Mouse (Mus musculus) small intestine, adult 2 months (tissue): ENCODE results near the gene Mkrn1. TPM values are rescaled to one million over a fixed set of nuclear protein-coding genes. Genes with fewer than 3 reads are reported as not detected.

ENCODE experiments used
- H3K27ac ChIP-seq: fragments of 200-500 bp; 2 replicates; pipeline ENCODE4 v1.5.1; 2012; ENCODE audit warnings: low read depth, low read length, control low read depth, inconsistent platforms; ENCODE audit not compliant: insufficient read depth
- H3K27me3 ChIP-seq: fragments of 200-500 bp; 2 replicates; pipeline ENCODE4 v1.6.1; 2012; ENCODE audit warnings: mild to moderate bottlenecking, moderate library complexity, low read length, inconsistent platforms; ENCODE audit not compliant: control insufficient read depth, insufficient read depth
- H3K36me3 ChIP-seq: fragments of 200-500 bp; 2 replicates; pipeline ENCODE4 v1.6.1; 2012; ENCODE audit warnings: mild to moderate bottlenecking, low read length, control low read depth, inconsistent platforms; ENCODE audit not compliant: control insufficient read depth, insufficient read depth
- H3K4me1 ChIP-seq: fragments of 200-500 bp; 2 replicates; pipeline ENCODE4 v1.6.1; 2012; ENCODE audit warnings: low read length, inconsistent platforms, mixed read lengths; ENCODE audit not compliant: control insufficient read depth, insufficient read depth, insufficient read length
- H3K4me3 ChIP-seq: fragments of 200-500 bp; 2 replicates; pipeline ENCODE4 v1.5.1; 2012; ENCODE audit warnings: low read depth, mild to moderate bottlenecking, control low read depth, inconsistent platforms, low read length, moderate library complexity
- CTCF ChIP-seq: fragments of 200-500 bp; IDR thresholded peaks from 2 replicates; pipeline ENCODE4 v1.5.1; 2012; ENCODE audit warnings: low read depth, mild to moderate bottlenecking, control low read depth, inconsistent platforms, low read length, moderate library complexity, mixed read lengths; ENCODE audit not compliant: insufficient replicate concordance, insufficient read length; ENCODE audit errors: extremely low read depth
- POLR2A ChIP-seq: fragments of 200-500 bp; IDR thresholded peaks from 2 replicates; pipeline ENCODE4 v1.6.1; 2012; ENCODE audit warnings: low read depth, mild to moderate bottlenecking, control low read depth, inconsistent platforms, low read length, moderate library complexity
- whole genome bisulfite sequencing: fragments of 180-500 bp; shearing (Covaris S2); methylation state at CpG from one replicate; pipeline ENCODE4 v1.1.7; 2018; 5-methylcytosine and 5-hydroxymethylcytosine counted together
- polyA plus RNA-seq: library from polyadenylated mRNA; depleted of rRNA; stranded (reverse); fragments of >200 nt; gene quantifications from 2 replicates; pipeline ENCODE4 v1.2.3, GENCODE M21; 2012; rRNA removed

Gene Mkrn1
- polyA plus RNA-seq: 55.7 and 124 TPM in 2 replicates

DNA sequence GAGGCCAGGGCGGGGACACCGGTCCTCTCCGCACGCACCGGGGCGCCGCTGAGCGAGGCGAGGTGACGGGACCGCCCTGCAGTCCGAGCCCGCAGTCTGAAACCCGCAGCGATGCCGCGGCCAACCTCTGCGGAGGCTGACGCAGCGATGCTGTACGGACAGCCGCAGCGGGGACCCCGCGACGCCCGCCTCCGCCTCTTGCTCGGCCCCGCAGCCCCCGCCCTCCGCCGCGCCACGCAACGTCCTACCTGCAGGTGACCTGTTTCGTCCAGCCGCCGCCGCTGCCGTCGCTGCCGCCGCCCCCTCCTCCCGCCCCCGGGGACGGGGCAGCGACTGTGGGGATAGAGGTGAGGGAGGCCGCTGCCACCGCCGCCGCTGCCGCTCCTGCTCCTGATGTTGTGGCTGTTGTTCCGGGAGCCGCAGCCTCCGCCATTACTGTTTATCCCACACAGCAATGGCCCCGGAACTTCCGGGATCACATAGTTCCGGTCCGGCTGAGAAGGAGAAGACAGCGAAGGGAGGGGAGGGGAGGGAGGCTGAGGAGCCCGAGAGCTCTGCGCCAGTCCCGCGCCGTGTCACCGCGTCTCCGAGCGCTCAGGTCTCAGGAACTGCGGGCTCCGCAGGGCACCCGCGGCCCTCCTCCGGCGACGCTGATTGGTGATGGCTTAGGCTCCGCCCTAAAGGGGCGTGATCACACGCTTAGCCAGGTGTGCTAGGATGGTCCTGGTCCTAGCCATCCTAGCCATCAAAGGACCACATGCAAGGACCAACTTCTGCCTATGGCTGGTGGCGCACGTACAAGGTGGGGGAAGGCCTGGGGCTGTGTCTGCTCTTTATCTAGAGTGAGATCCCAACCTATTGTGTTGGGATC is at the start of gene Mkrn1:
Mkrn1 (minus strand) TSS at position 612 of the 871 bp plus-strand sequence.
- under 1% methylated on average over 82 of the region's 82 CpGs for WGBS
- TF ChIP-seq CTCF (no peak), POLR2A (peak; percentile 70)
- Histone ChIP-seq H3K27me3 (no peaks in the 10 kb centered on the region), H3K27ac (peak within 1 kb of the TSS; percentile 83), H3K4me3 (peak within 1 kb of the TSS; percentile 97), H3K4me1 (peaks cover 8% of the 10 kb centered on the region; the same call in 1 of the 2 replicates), H3K36me3 (0 out of 2 replicates have a peak, but pooled peaks cover under 1% of the 10 kb centered on the region)

GRCm38 (mm10) chr6:39469427-39469826 is 49.2 kb upstream of the Mkrn1 start:
- H3K4me1 ChIP-seq: no peaks in the 10 kb centered on the region
- WGBS: 84% methylated on average over 5 of the region's 5 CpGs
- no peaks in the 10 kb centered on the region for H3K27me3 ChIP-seq
- H3K27ac ChIP-seq: no peak overlapping the region
- H3K4me3 ChIP-seq: no peak overlapping the region
- no peaks in the 10 kb centered on the region for H3K36me3 ChIP-seq
- TF ChIP-seq CTCF (no peak), POLR2A (no peak)

GRCm38 (mm10) chr6:39462621-39463538 is 42.6 kb upstream of the Mkrn1 start:
- Histone ChIP-seq H3K27me3 (no peaks in the 10 kb centered on the region), H3K36me3 (no peaks in the 10 kb centered on the region), H3K4me1 (no peaks in the 10 kb centered on the region), H3K27ac (no peak overlapping the region), H3K4me3 (peak overlapping the region; percentile 24)
- TF ChIP-seq CTCF: peak; percentile 75; the same call in 1 of the 2 replicates
- no peak for TF ChIP-seq POLR2A
- WGBS: 40% methylated on average over 16 of the region's 16 CpGs

DNA sequence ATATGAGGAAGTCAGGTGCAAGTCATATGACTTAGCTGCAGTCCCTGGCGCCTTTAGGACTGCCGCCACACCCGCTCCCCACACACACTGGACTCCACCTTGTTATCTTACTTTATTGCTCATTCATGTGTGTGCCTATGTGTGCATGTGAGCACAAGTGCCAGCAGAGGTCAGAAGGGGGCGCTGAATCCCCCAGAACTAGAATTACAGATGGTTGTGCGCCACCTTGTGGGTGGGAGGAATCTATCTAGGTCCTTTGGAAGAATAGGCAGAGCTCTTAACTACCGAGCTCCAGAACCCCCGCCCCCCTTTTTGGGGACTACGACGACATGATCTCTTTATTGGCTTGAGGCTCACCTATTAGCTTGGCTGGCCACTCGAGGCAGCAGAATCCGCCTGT is 39.8 kb upstream of the Mkrn1 start:
- 93% methylated on average over 11 of the region's 11 CpGs for WGBS
- H3K27ac ChIP-seq: no peak overlapping the region
- TF ChIP-seq POLR2A (no peak), CTCF (no peak)
- H3K4me1 ChIP-seq: peaks cover 9% of the 10 kb centered on the region; the same call in 1 of the 2 replicates
- H3K27me3 ChIP-seq: no peaks in the 10 kb centered on the region
- no peak overlapping the region for H3K4me3 ChIP-seq
- no peaks in the 10 kb centered on the region for H3K36me3 ChIP-seq

DNA sequence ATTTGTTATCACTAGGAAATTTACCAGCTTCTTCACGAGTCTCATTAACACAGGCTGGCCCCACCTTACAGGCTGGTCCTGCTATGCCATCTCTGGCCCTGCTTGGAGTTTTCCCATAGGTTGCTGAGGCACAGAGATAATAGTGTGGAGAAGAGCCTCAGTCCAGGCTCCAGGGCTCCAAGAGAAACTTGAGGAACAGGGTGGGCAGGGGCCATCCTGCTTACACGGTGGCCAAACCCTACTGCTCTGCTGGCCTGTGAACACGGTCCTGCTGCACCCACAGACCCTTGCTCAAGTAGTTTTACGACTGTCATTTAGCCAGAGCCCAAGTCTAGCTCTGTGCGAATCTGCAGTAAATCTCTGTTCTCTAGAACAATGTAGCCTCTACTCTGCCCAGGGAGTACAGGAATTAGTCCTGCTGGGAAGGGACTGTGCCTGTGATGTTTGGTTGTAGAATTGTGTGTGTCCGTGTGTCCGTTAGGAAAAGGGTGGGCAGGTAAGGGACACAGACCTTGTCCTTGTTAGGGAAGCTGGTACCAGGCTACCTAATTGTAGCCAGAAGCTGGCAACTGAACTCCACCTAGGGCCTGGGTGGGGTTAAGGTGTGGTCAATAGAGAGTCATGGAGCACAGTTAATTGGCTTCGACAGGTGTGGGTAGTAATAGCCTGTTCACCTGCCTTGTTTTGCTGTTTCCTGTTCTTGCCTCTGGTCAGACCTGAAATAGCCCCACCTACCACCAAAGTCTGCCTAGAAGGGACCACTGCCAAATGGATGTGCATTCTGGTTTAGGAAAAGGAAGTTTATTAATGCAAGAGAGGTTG is 35.3 kb upstream of the Mkrn1 start:
- Histone ChIP-seq H3K27ac (peak overlapping the region; percentile 83), H3K4me1 (peaks cover 10% of the 10 kb centered on the region; the same call in 1 of the 2 replicates), H3K36me3 (no peaks in the 10 kb centered on the region), H3K27me3 (no peaks in the 10 kb centered on the region), H3K4me3 (no peak overlapping the region)
- WGBS: 23% methylated on average over 8 of the region's 8 CpGs
- TF ChIP-seq CTCF: no peak
- no peak for TF ChIP-seq POLR2A

DNA sequence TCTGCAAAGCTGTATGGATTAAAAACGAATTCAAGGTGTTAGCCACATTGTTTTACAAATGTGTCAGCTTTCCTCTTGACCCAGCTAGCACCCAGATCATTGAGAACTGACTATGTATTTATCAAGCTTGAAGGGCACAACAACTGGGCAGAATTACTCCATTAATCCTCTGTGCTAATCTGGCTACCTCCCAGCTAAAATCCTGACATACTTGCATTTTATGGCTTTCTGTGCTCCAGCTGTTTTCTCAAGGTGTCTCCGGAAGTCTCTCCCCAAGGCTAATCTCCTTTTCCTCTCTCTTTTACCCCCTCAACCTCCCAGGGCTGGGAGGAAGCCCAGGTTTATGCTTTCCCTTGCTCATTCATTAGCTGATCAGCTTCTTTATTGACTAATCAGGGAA is 34.4 kb upstream of the Mkrn1 start:
- peaks cover 10% of the 10 kb centered on the region; the same call in 1 of the 2 replicates for H3K4me1 ChIP-seq
- 31% methylated on average over 2 of the region's 2 CpGs for WGBS

More for the DNA sequence above, 34.4 kb upstream of the Mkrn1 start:
- Histone ChIP-seq H3K4me3 (no peak overlapping the region), H3K36me3 (no peaks in the 10 kb centered on the region), H3K27ac (peak overlapping the region; percentile 83), H3K27me3 (no peaks in the 10 kb centered on the region)
- TF ChIP-seq CTCF: no peak
- TF ChIP-seq POLR2A: no peak
